Mouse (Mus musculus) CH12.LX (cell line): ENCODE results near the gene Kiss1r.

Experiments used
- CTCF ChIP-seq, 2 experiments: IDR thresholded peaks in 1 of 2; conservative IDR thresholded peaks in 1 of 2; 2 replicates each; pipeline ENCODE4 v1.5.1; 2011 to 2012; ENCODE audit warnings: low read depth in 2 of 2, low read length in 2 of 2, improper control_type of control experiment in 1 of 2, inconsistent platforms in 1 of 2, mild to moderate bottlenecking in 1 of 2, moderate library complexity in 1 of 2
- HCFC1 ChIP-seq: IDR thresholded peaks from 2 replicates; pipeline ENCODE4 v1.6.1; 2012; ENCODE audit warnings: low read depth, mild to moderate bottlenecking, inconsistent platforms, low read length, improper control_type of control experiment
- IRF4 ChIP-seq: IDR thresholded peaks from 2 replicates; pipeline ENCODE4 v1.6.1; 2014; ENCODE audit warnings: low read depth, mild to moderate bottlenecking, inconsistent platforms, low read length, improper control_type of control experiment
- MAZ ChIP-seq: IDR thresholded peaks from 2 replicates; pipeline ENCODE4 v1.6.1; 2012; ENCODE audit warnings: low read depth, mild to moderate bottlenecking, inconsistent platforms, low read length, improper control_type of control experiment, moderate library complexity
- MEF2A ChIP-seq: IDR thresholded peaks from 2 replicates; pipeline ENCODE4 v1.6.1; 2014; ENCODE audit warnings: low read depth, mild to moderate bottlenecking, inconsistent platforms, low read length, improper control_type of control experiment, borderline replicate concordance
- NELFE ChIP-seq: IDR thresholded peaks from 2 replicates; pipeline ENCODE4 v1.6.1; 2011; ENCODE audit warnings: low read depth, low read length, improper control_type of control experiment
- NRF1 ChIP-seq: IDR thresholded peaks from 2 replicates; pipeline ENCODE4 v1.6.1; 2014; ENCODE audit warnings: low read depth, mild to moderate bottlenecking, inconsistent platforms, low read length, improper control_type of control experiment, moderate library complexity
- POLR2A ChIP-seq: IDR thresholded peaks from 2 replicates; pipeline ENCODE4 v1.6.1; 2011; ENCODE audit warnings: low read depth, mild to moderate bottlenecking, improper control_type of control experiment, low read length
- RAD21 ChIP-seq: IDR thresholded peaks from 2 replicates; pipeline ENCODE4 v1.6.1; 2011; ENCODE audit warnings: low read depth, mild to moderate bottlenecking, low read length, improper control_type of control experiment, moderate library complexity
- SMC3 ChIP-seq: IDR thresholded peaks from 2 replicates; pipeline ENCODE4 v1.6.1; 2011; ENCODE audit warnings: low read depth, low read length, improper control_type of control experiment
- TBP ChIP-seq: conservative IDR thresholded peaks from 2 replicates; pipeline ENCODE4 v1.6.1; 2011; ENCODE audit warnings: low read depth, low read length, improper control_type of control experiment
- UBTF ChIP-seq: IDR thresholded peaks from 2 replicates; pipeline ENCODE4 v1.6.1; 2012; ENCODE audit warnings: low read depth, mild to moderate bottlenecking, inconsistent platforms, low read length, improper control_type of control experiment, moderate library complexity
- ZKSCAN1 ChIP-seq: IDR thresholded peaks from 2 replicates; pipeline ENCODE4 v1.6.1; 2012; ENCODE audit warnings: low read depth, inconsistent platforms, low read length, improper control_type of control experiment, borderline replicate concordance
- ZNF384 ChIP-seq: IDR thresholded peaks from 2 replicates; pipeline ENCODE4 v1.6.1; 2012; ENCODE audit warnings: low read depth, low read length, improper control_type of control experiment, inconsistent platforms

DNA sequence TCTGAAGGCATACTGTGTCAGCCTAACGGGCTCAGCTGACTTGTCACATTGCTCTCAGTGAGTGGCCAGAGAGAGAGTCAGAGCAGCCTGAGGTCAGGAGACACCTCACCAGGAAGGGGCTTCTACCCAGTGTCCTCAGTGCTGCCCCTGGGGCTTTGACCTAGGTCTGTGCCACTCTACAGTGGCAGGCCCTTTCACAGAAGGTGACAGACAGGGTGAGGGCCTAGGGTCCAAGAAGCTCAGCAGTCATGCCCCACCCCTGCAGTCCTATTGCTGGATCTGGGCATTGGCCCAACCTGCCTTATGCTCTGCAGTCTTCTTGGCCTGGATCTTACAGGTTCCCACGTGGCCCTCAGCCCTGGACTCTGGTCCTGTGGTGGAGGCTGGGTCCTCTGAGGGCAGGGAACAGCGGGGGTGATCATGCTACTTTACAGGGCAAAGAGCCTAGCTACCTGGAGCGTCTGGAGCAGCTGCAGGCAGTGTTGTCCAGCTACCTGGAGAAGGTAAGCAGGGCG is 50.2 kb downstream of the Kiss1r start:
- TF ChIP-seq UBTF (no peak), SMC3 (no peak), CTCF (conservative IDR thresholded peaks at IDR 0.05 in 1 of 2, IDR thresholded peaks at IDR 0.05 in 1 of 2; ENCODE audit: low read depth in 2 of 2, low read length in 2 of 2) (no peak), NRF1 (no peak), MAZ (no peak), IRF4 (no peak), MEF2A (no peak), POLR2A (no peak), RAD21 (no peak), HCFC1 (no peak), TBP (no peak), ZKSCAN1 (no peak), ZNF384 (no peak), NELFE (no peak)
